Mouse (Mus musculus): Measurements from ENCODE around the gene Vps52.
A peak's percentile ranks its signal among the peaks of the same experiment; 100 is the strongest.

The Vps52 gene

DNA sequence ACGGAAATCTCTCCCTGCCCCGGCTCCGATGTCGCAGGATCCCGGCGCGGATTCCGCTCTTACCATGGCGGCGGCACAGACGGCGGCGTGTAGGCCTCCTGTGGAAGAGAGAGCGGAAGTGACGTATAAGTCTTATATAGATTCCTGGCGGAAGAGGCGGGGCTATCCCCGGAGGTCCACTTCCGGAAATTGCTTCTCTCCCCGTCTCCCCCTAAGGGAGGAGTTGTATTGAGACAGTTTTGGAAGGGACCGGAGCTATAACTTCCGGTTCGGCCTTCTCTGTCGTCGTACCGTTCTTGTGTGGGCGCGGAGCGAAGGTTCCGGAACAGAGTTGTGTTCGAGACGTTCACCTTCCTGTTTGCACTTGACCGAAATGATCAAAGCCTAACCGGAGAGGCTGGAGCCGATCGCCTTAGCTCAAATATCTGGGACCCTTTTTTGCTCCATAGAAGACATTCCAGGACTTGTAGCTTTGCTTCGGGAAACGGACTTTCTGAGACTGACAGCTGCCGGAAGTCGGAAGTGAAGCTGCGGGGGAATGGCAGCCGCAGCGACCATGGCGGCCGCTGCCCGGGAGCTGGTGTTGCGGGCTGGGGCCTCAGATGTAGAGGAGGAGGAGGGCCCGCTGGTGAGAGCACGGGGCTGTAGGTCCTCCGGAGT lies at the start of gene Vps52, which contains the start of gene Rps18:
Vps52 (plus strand) TSS at position 258 of the 660 bp plus-strand sequence.
Rps18 (minus strand) TSS at position 447 of the 660 bp plus-strand sequence.
- peak; percentile 97 for DNase-seq

- DNase-seq, result peak; percentile 59
Measured at GRCm38 (mm10) chr17:33908331-33909076, 47.1 kb upstream of the Vps52 start.

DNA sequence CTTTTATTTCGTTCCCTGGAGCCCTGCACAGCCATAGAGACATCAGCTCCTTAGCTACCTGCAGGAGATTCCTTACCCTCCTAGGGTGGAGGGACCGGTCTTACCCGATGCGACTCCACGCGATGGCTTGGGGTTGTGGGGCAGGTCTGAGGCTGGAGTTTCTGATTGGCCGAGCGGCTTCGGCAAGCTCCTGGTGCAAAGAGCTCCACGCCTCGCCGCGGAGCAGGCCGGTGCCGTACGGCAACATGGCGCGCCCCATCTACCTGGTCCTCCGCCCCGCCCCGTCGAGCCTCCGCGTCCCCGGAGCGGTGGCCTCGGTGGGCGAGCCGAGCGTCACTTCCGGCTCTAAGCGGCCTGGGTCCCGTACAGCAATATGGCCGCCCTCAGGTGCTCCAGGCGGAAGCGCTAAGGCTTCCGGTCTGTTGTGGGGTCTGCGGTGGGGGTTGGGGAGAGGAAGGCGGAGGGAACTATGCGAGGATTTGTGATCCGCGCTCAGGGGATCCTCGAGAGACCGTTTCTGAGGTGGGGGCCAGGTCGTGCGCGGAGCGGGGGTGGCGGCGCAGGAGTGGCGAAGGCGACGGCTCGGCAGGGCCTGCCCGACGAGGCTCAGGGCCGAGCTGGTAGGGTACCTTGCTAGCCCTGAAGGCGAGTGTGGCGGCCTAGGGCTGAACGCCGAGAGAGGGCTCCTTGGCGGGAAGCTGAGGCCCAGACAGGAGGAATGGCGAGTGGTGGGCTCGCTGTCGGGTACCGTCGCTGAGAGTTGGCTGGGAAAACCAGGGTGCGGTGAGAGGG lies 46.3 kb upstream of the Vps52 start, which contains the start of gene Daxx:
Daxx (plus strand) TSS at position 338 of the 792 bp plus-strand sequence.
- peak; percentile 99 for DNase-seq

DNA sequence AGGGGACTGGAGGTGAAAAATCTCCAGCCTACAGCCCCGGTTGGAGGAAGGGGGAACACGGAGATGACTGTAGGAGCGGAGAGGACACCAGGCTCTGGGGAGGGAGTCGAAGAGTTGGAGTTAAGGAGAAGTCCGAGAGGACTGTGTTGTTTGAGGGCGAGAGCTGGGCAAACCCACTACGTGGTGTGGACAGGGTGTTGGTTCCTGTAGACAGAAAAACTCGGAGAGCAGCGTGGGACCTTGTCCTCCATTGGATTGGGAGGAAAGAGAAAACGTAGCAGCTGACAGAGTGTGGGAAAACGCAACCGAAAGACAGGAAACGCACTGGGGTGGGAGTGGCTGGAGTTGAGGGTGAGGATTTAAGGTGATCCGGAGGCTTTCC lies 45.8 kb upstream of the Vps52 start:
- DNase-seq, result peak; percentile 60

DNA sequence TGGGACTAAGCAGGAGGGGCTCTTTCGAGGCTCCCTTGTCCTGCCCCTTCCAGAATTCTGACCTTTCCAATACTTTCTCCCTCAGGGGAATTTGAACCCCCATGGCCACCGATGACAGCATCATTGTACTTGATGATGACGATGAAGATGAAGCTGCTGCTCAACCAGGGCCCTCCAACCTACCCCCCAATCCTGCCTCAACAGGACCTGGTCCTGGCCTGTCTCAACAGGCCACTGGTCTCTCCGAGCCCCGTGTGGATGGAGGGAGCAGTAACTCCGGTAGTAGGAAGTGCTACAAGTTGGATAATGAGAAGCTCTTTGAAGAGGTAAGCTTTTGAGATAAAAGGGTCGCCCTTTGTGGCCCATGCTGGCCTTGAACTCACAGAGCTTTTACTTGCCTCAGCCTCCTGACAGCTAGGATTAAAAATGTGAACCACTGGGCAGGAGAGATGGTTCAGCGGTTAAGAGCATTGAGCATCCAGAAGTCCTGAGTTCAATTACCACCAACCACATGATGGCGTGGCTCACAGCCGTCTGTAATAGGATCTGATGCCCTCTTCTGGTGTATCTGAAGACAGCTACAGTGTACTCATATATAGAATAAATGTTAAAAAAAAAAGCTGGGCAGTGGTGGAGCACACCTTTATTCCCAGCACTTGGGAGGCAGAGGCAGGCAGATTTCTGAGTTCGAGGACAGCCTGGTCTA lies 45.1 kb upstream of the Vps52 start:
- DNase-seq, result no peak

- DNase-seq, result no peak
Measured at GRCm38 (mm10) chr17:33911052-33911812, 44.4 kb upstream of the Vps52 start.

DNA sequence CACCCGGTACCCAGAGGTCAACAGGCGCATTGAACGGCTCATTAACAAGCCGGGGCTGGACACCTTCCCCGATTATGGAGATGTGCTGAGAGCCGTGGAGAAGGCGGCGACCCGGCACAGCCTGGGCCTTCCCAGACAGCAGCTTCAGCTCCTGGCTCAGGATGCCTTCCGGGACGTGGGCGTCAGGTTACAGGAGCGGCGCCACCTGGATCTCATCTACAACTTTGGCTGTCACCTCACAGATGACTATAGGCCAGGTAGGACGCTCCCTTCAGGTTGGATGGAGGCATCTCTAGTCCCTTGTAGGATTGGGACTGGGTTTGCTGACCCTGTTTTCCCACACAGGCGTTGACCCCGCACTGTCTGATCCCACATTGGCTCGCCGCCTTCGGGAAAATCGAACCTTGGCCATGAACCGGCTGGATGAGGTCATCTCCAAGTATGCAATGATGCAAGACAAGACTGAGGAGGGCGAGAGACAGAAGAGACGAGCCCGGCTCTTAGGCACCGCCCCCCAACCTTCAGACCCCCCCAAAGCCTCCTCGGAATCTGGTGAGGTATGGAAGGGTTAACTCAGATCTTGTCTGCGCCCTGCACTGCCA lies 43.7 kb upstream of the Vps52 start:
- no peak for DNase-seq

- no peak for DNase-seq
Measured at GRCm38 (mm10) chr17:33913264-33913663, 42.3 kb upstream of the Vps52 start.

DNA sequence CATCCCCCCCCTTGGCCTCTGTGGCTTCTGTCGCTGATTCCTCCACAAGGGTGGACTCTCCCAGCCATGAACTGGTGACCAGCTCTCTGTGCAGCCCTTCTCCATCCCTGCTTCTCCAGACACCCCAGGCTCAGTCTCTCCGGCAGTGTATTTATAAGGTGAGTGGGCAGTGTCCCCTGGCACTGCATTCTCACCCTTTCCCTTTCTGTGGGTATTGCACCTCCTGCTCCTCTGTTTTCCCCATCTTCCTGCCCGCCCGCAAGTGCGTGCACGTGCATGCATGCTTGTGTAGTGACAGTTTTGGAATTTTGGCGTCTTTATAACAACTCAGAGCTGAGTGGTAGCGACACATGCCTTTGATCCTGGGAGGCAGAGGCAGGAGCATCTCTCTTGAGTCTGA lies 41.7 kb upstream of the Vps52 start:
- no peak for DNase-seq

- DNase-seq, result no peak
Measured at GRCm38 (mm10) chr17:33914969-33915391, 40.6 kb upstream of the Vps52 start.

DNA sequence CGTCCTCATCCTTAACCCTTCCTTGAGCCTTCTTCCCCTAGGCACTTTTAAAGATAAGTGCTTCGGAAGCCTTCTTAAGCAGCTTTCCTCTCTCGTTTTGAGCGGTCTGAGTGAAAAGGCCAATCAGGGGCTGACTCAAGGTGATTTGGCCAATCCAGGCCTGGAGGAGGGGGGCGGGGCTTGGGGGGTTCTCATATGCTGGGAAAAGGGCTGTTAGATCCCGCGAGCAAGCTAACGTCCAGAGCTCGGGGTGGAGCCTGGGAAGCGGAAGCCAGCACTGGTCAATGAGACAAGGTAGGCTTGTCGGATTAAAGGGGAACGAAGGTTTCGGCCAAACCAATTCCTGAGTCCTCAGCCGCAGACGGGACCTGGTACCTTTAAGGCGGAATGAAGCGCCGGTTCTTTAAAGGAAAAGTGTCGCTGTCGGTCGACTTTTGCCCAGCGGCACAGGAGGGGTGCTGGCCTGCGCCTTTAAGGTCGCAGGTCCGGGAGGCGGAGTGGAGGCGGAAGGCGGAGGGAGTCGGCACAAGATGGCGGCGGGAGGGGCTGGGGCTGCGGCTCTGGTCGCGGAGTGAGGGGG lies 39.9 kb upstream of the Vps52 start, which contains the start of the genes Tapbp and Zbtb22:
Tapbp (plus strand) TSS at position 229 of the 580 bp plus-strand sequence.
Zbtb22 (plus strand) TSS at position 234 of the 580 bp plus-strand sequence.
- peak; percentile 95 for DNase-seq

DNA sequence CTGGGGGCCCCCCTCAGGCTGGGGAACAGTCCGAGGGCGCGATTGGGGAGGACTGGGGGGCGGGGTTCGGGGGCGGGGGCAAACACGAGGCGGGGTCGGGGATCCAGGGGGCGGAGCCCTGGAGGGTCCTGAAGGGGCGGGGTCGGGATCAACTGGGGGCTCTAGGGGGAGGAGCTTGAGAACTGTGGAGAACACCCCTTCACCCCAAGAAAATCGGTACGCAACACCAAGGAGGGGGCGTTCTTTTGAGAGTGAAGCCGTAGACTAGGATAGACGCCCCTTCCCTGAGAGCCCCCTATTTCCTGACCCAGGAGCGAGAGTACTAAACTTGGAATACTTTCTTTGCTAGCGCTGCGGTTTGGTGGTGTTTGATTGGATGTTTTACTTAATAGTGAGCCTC lies 39.3 kb upstream of the Vps52 start:
- DNase-seq, result peak; percentile 89

DNA sequence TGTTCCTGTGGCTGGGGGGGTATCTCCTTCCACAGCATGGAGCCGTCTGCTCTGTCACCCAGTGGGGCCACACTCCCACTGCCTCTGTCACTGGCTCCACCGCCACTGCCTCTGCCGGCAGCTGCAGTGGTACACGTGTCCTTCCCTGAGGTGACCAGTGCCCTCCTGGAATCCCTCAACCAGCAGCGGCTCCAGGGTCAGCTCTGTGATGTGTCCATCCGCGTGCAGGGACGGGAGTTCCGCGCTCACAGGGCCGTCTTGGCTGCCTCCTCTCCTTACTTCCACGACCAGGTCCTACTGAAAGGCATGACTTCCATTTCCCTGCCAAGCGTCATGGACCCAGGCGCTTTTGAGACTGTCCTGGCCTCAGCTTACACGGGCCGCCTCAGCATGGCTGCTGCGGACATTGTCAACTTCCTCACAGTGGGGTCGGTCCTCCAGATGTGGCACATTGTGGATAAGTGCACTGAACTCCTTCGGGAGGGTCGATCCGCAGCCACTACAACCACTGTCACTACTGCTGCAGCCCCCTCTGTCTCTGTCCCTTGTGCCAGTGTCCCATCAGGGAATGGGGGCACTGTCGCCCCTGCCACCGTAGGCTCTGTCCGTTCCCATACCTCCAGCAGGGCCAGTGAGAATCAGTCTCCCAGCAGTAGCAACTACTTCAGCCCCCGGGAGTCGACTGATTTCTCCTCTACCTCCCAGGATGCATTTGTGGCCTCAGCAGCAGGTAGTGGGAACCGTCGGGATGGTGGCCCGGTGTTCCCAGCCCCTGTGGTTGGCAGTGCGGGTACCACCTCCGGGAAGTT lies 38.6 kb upstream of the Vps52 start:
- DNase-seq, result peak; percentile 32

GRCm38 (mm10) chr17:33917656-33918292 lies 37.8 kb upstream of the Vps52 start:
- peak; percentile 18 for DNase-seq

GRCm38 (mm10) chr17:33918293-33919203 lies 37.1 kb upstream of the Vps52 start:
- no peak for DNase-seq

DNA sequence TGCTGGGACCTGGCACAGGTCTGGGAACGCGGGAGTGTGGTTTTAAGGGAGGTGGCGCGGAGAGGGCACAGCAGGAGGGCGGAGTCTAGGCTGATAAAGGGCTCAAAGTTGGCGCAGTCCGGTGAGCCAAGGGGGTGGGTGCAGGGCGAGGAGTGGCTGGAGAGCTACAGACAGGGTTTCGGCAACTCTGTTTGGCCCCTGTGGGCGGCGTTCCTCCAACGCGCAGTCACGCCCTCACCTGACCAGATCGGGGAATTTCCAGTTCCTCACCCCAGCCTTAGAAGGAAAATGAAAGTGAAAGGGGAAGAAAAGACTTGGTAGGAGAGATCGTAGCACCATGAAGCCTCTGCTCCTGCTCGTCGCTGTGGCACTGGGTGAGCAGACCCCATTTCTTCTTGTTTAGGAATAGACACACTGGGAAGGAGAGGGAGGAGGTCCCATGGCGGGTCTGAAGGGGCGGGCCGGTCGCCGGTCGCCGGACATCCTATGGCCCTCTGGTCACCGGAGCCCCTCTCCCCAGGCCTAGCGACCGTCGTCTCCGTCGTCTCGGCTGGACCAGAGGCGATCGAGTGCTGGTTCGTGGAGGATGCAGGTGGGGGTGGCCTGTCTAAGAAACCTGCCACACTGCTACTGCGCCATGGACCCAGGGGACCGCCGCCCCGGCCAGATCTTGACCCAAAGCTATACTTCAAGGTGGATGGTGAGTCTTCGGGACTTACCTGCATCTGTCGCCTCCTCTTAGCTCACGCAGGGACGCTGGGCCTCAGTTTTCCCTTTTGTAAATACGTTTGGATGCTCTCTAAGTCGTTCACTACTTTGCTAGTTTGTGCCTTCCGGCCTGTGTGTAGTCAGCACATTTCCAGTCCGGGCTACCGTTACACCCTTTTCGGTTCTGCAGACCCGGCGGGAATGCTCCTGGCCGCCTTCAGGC lies 36.0 kb upstream of the Vps52 start:
- DNase-seq, result peak; percentile 79

Data from thymus, postnatal 14 days (tissue).